Mouse (Mus musculus) lung, embryonic 14.5 days (tissue): ENCODE data around the gene Gm20503. TPM values are rescaled to one million over a fixed set of nuclear protein-coding genes. Genes with fewer than 3 reads are reported as not detected.
A peak's percentile ranks its signal among the peaks of the same experiment; 100 is the strongest.

ENCODE experiments used
- ATAC-seq: fragments of 200-750 bp; cut with Nextera tagmentation; 2 replicates; pipeline ENCODE4 v1.8.0; 2017; ENCODE audit warnings: mild to moderate bottlenecking, moderate TSS enrichment, moderate library complexity; ENCODE audit not compliant: insufficient read depth
- DNase-seq: peaks from one replicate; pipeline ENCODE4 v3.0.0-alpha.2; 2015
- H3K27ac ChIP-seq: fragments of 300-500 bp; sonication (generic); 2 replicates; pipeline ENCODE4 v1.5.1; 2014; ENCODE audit warnings: low read depth, mild to moderate bottlenecking, moderate library complexity
- H3K27me3 ChIP-seq: fragments of 300-500 bp; sonication (generic); 2 replicates; pipeline ENCODE4 v1.6.1; 2014; ENCODE audit warnings: low read length, control low read depth; ENCODE audit not compliant: insufficient read depth
- H3K36me3 ChIP-seq: fragments of 300-500 bp; sonication (generic); 2 replicates; pipeline ENCODE4 v1.6.1; 2014; ENCODE audit warnings: control low read depth; ENCODE audit not compliant: insufficient read depth
- H3K4me1 ChIP-seq: fragments of 300-500 bp; sonication (generic); 2 replicates; pipeline ENCODE4 v1.6.1; 2014; ENCODE audit warnings: antibody characterized with exemption, control low read depth; ENCODE audit not compliant: insufficient read depth
- H3K4me2 ChIP-seq: fragments of 300-500 bp; sonication (generic); 2 replicates; pipeline ENCODE4 v1.6.1; 2014; ENCODE audit warnings: mild to moderate bottlenecking
- H3K4me3 ChIP-seq: fragments of 300-500 bp; sonication (generic); 2 replicates; pipeline ENCODE4 v1.5.1; 2014; ENCODE audit warnings: low read depth, low read length
- H3K9ac ChIP-seq: fragments of 300-500 bp; sonication (generic); 2 replicates; pipeline ENCODE4 v1.6.1; 2014
- H3K9me3 ChIP-seq: fragments of 300-500 bp; sonication (generic); 2 replicates; pipeline ENCODE4 v1.6.1; 2016; ENCODE audit warnings: low read depth, low read length, control low read depth
- CTCF ChIP-seq: IDR thresholded peaks from 2 replicates; pipeline ENCODE4 v1.5.1; 2016; ENCODE audit warnings: antibody characterized with exemption, low read depth
- WGBS: fragments of 180-500 bp; shearing (Covaris S2); extraction: QIAGEN DNeasy Blood & Tissue Kit; methylation state at CpG from one replicate; pipeline ENCODE4 v1.1.7; 2014; 5-methylcytosine and 5-hydroxymethylcytosine counted together
- polyA plus RNA-seq: library from polyadenylated mRNA; unstranded; fragments of >200 nt; fragmentation: Nextera tagmentation; extraction: Ambion mirVana; gene quantifications from 2 replicates; pipeline ENCODE4 v1.2.1, GENCODE M21; 2014

Gm20503 gene
- polyA plus RNA-seq, 1 experiment from 2014 or later = 13.6 TPM

- no peak within 1 kb of the TSS for H3K27ac ChIP-seq
- no peak for ATAC-seq
- TF ChIP-seq CTCF = no peak
- no peaks in the 10 kb centered on the region for H3K27me3 ChIP-seq
- no peak within 1 kb of the TSS for H3K4me3 ChIP-seq
- DNase-seq = no peak
- H3K4me2 ChIP-seq = no peak within 1 kb of the TSS
- no peaks in the 10 kb centered on the region for H3K36me3 ChIP-seq
- H3K4me1 ChIP-seq = peaks cover 8% of the 10 kb centered on the region; the same call in 1 of the 2 replicates
- H3K9ac ChIP-seq = no peak within 1 kb of the TSS; the same call in 1 of the 2 replicates
- 64% methylated on average over 4 of the region's 4 CpGs for WGBS
- no peaks in the 10 kb centered on the region for H3K9me3 ChIP-seq
These were observed 8.2 kb upstream of the Gm20503 start, which contains the start of gene Dnajc25 for GRCm38 (mm10) chr4:58994762-58995161. Dnajc25 (plus strand) TSS chr4:58995062.

DNA sequence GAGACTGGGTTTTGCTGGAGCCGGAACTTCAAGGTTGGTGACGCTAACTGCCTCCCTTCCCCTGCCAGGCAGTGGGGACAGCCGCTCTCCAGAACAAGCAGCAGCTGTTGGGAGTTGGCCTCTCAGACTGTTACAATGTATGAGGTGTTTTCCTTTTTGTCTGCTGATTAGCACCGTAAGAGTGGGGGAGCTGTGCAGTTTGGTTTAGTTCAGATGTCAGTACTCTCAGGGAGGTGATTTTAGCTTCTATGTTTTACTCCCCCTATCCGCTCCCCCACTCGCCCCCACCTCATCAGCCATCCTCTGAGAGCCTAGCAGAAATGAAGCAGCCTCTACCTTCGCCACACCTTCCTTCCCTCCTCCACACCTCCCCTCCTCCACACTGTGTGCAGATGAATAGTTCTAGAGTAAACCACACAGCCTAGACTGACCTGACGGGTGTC is 7.7 kb upstream of the Gm20503 start:
- H3K4me1 ChIP-seq = peaks cover 8% of the 10 kb centered on the region; the same call in 1 of the 2 replicates

DNA sequence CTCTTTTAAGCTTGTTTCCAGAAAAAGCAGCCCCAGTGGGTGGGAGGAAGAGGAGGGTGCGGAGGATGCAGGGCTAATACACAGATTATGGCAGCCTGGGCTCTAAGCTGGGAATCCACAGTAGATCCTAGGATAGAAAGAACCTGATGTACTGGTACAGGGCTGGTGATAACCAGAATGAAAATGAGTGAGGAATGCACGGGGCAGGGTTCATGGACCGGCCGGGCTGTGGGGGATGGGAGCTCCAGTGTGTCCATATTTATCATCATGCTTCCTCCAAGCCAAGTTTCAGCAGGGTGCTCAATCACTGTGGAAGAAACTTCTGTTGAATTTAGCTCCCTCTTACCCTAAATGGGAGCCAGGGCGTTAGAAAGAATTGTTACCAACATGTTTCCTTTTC is 5.9 kb upstream of the Gm20503 start:
- Histone ChIP-seq H3K4me1 (peaks cover 7% of the 10 kb centered on the region; the same call in 1 of the 2 replicates), H3K4me2 (no peak overlapping the region), H3K27me3 (no peaks in the 10 kb centered on the region), H3K4me3 (no peak overlapping the region), H3K36me3 (no peaks in the 10 kb centered on the region), H3K9ac (no peak overlapping the region), H3K9me3 (no peaks in the 10 kb centered on the region), H3K27ac (no peak overlapping the region)
- no peak for DNase-seq
- ATAC-seq = no peak
- WGBS = 32% methylated on average over 5 of the region's 5 CpGs
- TF ChIP-seq CTCF = no peak

More for the DNA sequence above, 7.7 kb upstream of the Gm20503 start:
- peak; percentile 31 for DNase-seq
- no peak for TF ChIP-seq CTCF
- WGBS = 31% methylated on average over 8 of the region's 8 CpGs
- ATAC-seq = no peak
- Histone ChIP-seq H3K36me3 (no peaks in the 10 kb centered on the region), H3K27me3 (no peaks in the 10 kb centered on the region), H3K9me3 (no peaks in the 10 kb centered on the region), H3K27ac (no peak overlapping the region), H3K4me3 (no peak overlapping the region), H3K9ac (no peak overlapping the region; the same call in 1 of the 2 replicates), H3K4me2 (no peak overlapping the region)

GRCm38 (mm10) chr4:58998688-58999087 is 4.3 kb upstream of the Gm20503 start:
- Histone ChIP-seq H3K4me1 (peaks cover 3% of the 10 kb centered on the region; the same call in 1 of the 2 replicates), H3K9ac (no peak overlapping the region; the same call in 1 of the 2 replicates), H3K36me3 (no peaks in the 10 kb centered on the region), H3K9me3 (no peaks in the 10 kb centered on the region), H3K4me3 (no peak overlapping the region), H3K27me3 (no peaks in the 10 kb centered on the region), H3K27ac (no peak overlapping the region), H3K4me2 (no peak overlapping the region)
- DNase-seq (no peak), ATAC-seq (no peak)
- 59% methylated on average over 1 of the region's 1 CpGs for WGBS
- no peak for TF ChIP-seq CTCF

- H3K36me3 ChIP-seq = no peaks in the 10 kb centered on the region
- no peak overlapping the region for H3K4me3 ChIP-seq
- H3K27me3 ChIP-seq = no peaks in the 10 kb centered on the region
- ATAC-seq (no peak), DNase-seq (peak; percentile 91)
- 8% methylated on average over 2 of the region's 2 CpGs for WGBS
- no peak overlapping the region for H3K4me2 ChIP-seq
- no peak overlapping the region for H3K27ac ChIP-seq
- H3K4me1 ChIP-seq = peaks cover 10% of the 10 kb centered on the region; the same call in 1 of the 2 replicates
- TF ChIP-seq CTCF = peak; percentile 90
- no peaks in the 10 kb centered on the region for H3K9me3 ChIP-seq
- no peak overlapping the region for H3K9ac ChIP-seq
These were observed 3.3 kb upstream of the Gm20503 start for GRCm38 (mm10) chr4:58999686-59000085.

GRCm38 (mm10) chr4:59000614-59001013 is 2.4 kb upstream of the Gm20503 start:
- TF ChIP-seq CTCF = peak; percentile 33
- Histone ChIP-seq H3K9me3 (no peaks in the 10 kb centered on the region), H3K36me3 (no peaks in the 10 kb centered on the region), H3K27ac (no peak overlapping the region), H3K27me3 (no peaks in the 10 kb centered on the region), H3K4me1 (peaks cover 11% of the 10 kb centered on the region; the same call in 1 of the 2 replicates), H3K4me3 (no peak overlapping the region), H3K9ac (no peak overlapping the region), H3K4me2 (no peak overlapping the region)
- DNase-seq = peak; percentile 17
- no peak for ATAC-seq
- WGBS = 2% methylated on average over 2 of the region's 2 CpGs

- Histone ChIP-seq H3K4me1 (peaks cover 11% of the 10 kb centered on the region; the same call in 1 of the 2 replicates), H3K36me3 (no peaks in the 10 kb centered on the region), H3K9ac (peak overlapping the region; percentile 88), H3K4me3 (peak overlapping the region; percentile 92), H3K27ac (0 out of 2 replicates have a peak overlapping the region, but pooled peaks have one; percentile 88), H3K4me2 (peak overlapping the region; percentile 87), H3K27me3 (no peaks in the 10 kb centered on the region), H3K9me3 (no peaks in the 10 kb centered on the region)
- no peak for TF ChIP-seq CTCF
- ATAC-seq (no peak), DNase-seq (no peak)
- WGBS = 18% methylated on average over 7 of the region's 7 CpGs
These were observed 793 bp downstream of the Gm20503 start for GRCm38 (mm10) chr4:59003806-59004200.
